Mouse (Mus musculus) CH12.LX (cell line): ENCODE data around the gene Olfr19. TPM values are rescaled to one million over a fixed set of nuclear protein-coding genes. Genes with fewer than 3 reads are reported as not detected.
"Not testable (repeated sequence)": the region's sequence is repeated elsewhere in the genome, so short reads cannot be mapped to it uniquely, and the experiment has no call there.

Experiments used
- DNase-seq: peaks from one replicate; pipeline ENCODE4 v3.0.0-alpha.2; 2013; ENCODE audit errors: extremely low read depth
- H3K27ac ChIP-seq: 2 replicates; pipeline ENCODE4 v1.5.1; 2012; ENCODE audit warnings: low read depth, mild to moderate bottlenecking, control low read depth, moderate library complexity; ENCODE audit not compliant: insufficient read depth
- H3K27me3 ChIP-seq: replicated peaks from 2 replicates; pipeline ENCODE3; 2012; ENCODE audit warnings: inconsistent platforms
- H3K36me3 ChIP-seq, 2 experiments: replicated peaks in 1 of 2; 2 replicates each; pipeline versions ENCODE3 to v1.6.1; 2012; ENCODE audit warnings: inconsistent platforms in 1 of 2, low read length in 1 of 2, mild to moderate bottlenecking in 1 of 2, mixed read lengths in 1 of 2, moderate library complexity in 1 of 2; ENCODE audit not compliant: control insufficient read depth in 1 of 2, insufficient read depth in 1 of 2
- H3K4me1 ChIP-seq, 2 experiments: 2 replicates each; pipeline ENCODE4 v1.6.1; 2012; ENCODE audit warnings: inconsistent platforms in 1 of 2, moderate library complexity in 1 of 2; ENCODE audit not compliant: insufficient read depth in 2 of 2, control insufficient read depth in 1 of 2
- H3K4me2 ChIP-seq: 2 replicates; pipeline ENCODE4 v1.6.1; 2012; ENCODE audit warnings: low read depth, mild to moderate bottlenecking, control low read depth; ENCODE audit not compliant: poor library complexity, insufficient read depth, severe bottlenecking
- H3K4me3 ChIP-seq, 3 experiments: fragments of 150-350 bp in 1 of 3; sonication (generic) in 1 of 3; replicated peaks in 1 of 3; 2 replicates each; pipeline versions ENCODE3 to v1.5.1; 2011 to 2012; ENCODE audit warnings: low read depth in 2 of 3, low read length in 2 of 3, mild to moderate bottlenecking in 2 of 3, moderate library complexity in 2 of 3, control low read depth in 1 of 3, improper control_type of control experiment in 1 of 3, inconsistent platforms in 1 of 3, mixed read lengths in 1 of 3; ENCODE audit not compliant: poor library complexity in 1 of 3
- H3K79me2 ChIP-seq: replicated peaks from 2 replicates; pipeline ENCODE4 v1.6.1; 2012; ENCODE audit warnings: mild to moderate bottlenecking, moderate library complexity; ENCODE audit not compliant: control insufficient read depth, poor library complexity, insufficient read depth, severe bottlenecking; ENCODE audit errors: extremely low read depth
- H3K9ac ChIP-seq: 2 replicates; pipeline ENCODE4 v1.6.1; 2012; ENCODE audit warnings: low read depth, mild to moderate bottlenecking, control low read depth, moderate library complexity; ENCODE audit not compliant: insufficient read depth
- H3K9me3 ChIP-seq: replicated peaks from 2 replicates; pipeline ENCODE3; 2012; ENCODE audit warnings: low read length, inconsistent platforms, mixed read lengths
- CHD1 ChIP-seq: IDR thresholded peaks from 2 replicates; pipeline ENCODE4 v1.6.1; 2012; ENCODE audit warnings: low read depth, low read length, improper control_type of control experiment, inconsistent platforms
- CHD2 ChIP-seq: IDR thresholded peaks from 2 replicates; pipeline ENCODE4 v1.6.1; 2011; ENCODE audit warnings: low read length, improper control_type of control experiment
- CTCF ChIP-seq, 2 experiments: IDR thresholded peaks in 1 of 2; conservative IDR thresholded peaks in 1 of 2; 2 replicates each; pipeline ENCODE4 v1.5.1; 2011 to 2012; ENCODE audit warnings: low read depth in 2 of 2, low read length in 2 of 2, improper control_type of control experiment in 1 of 2, inconsistent platforms in 1 of 2, mild to moderate bottlenecking in 1 of 2, moderate library complexity in 1 of 2
- EP300 ChIP-seq: IDR thresholded peaks from 2 replicates; pipeline ENCODE4 v1.6.1; 2011; ENCODE audit warnings: low read length, improper control_type of control experiment
- GABPA ChIP-seq: IDR thresholded peaks from 2 replicates; pipeline ENCODE4 v1.6.1; 2012; ENCODE audit warnings: low read depth, low read length, improper control_type of control experiment, inconsistent platforms; ENCODE audit not compliant: insufficient replicate concordance
- IRF4 ChIP-seq: IDR thresholded peaks from 2 replicates; pipeline ENCODE4 v1.6.1; 2014; ENCODE audit warnings: low read depth, mild to moderate bottlenecking, inconsistent platforms, low read length, improper control_type of control experiment
- JUN ChIP-seq: IDR thresholded peaks from 2 replicates; pipeline ENCODE4 v1.6.1; 2011; ENCODE audit warnings: low read depth, mild to moderate bottlenecking, low read length, improper control_type of control experiment, moderate library complexity; ENCODE audit not compliant: insufficient read depth
- JUND ChIP-seq: conservative IDR thresholded peaks from 2 replicates; pipeline ENCODE4 v1.6.1; 2011; ENCODE audit warnings: low read depth, low read length, improper control_type of control experiment
- MAX ChIP-seq: IDR thresholded peaks from 2 replicates; pipeline ENCODE4 v1.6.1; 2011; ENCODE audit warnings: low read length, improper control_type of control experiment
- MAZ ChIP-seq: IDR thresholded peaks from 2 replicates; pipeline ENCODE4 v1.6.1; 2012; ENCODE audit warnings: low read depth, mild to moderate bottlenecking, inconsistent platforms, low read length, improper control_type of control experiment, moderate library complexity
- MEF2A ChIP-seq: IDR thresholded peaks from 2 replicates; pipeline ENCODE4 v1.6.1; 2014; ENCODE audit warnings: low read depth, mild to moderate bottlenecking, inconsistent platforms, low read length, improper control_type of control experiment, borderline replicate concordance
- NELFE ChIP-seq: IDR thresholded peaks from 2 replicates; pipeline ENCODE4 v1.6.1; 2011; ENCODE audit warnings: low read depth, low read length, improper control_type of control experiment
- NRF1 ChIP-seq: IDR thresholded peaks from 2 replicates; pipeline ENCODE4 v1.6.1; 2014; ENCODE audit warnings: low read depth, mild to moderate bottlenecking, inconsistent platforms, low read length, improper control_type of control experiment, moderate library complexity
- PAX5 ChIP-seq: IDR thresholded peaks from 2 replicates; pipeline ENCODE4 v1.6.1; 2012; ENCODE audit warnings: low read length, inconsistent platforms, mixed read lengths
- POLR2A ChIP-seq: IDR thresholded peaks from 2 replicates; pipeline ENCODE4 v1.6.1; 2011; ENCODE audit warnings: low read depth, mild to moderate bottlenecking, improper control_type of control experiment, low read length
- POLR2AphosphoS2 ChIP-seq: IDR thresholded peaks from 2 replicates; pipeline ENCODE4 v1.6.1; 2011; ENCODE audit warnings: low read depth, low read length, improper control_type of control experiment
- RCOR1 ChIP-seq: conservative IDR thresholded peaks from 2 replicates; pipeline ENCODE4 v1.6.1; 2012; ENCODE audit warnings: low read depth, mild to moderate bottlenecking, inconsistent platforms, low read length, improper control_type of control experiment
- SMC3 ChIP-seq: IDR thresholded peaks from 2 replicates; pipeline ENCODE4 v1.6.1; 2011; ENCODE audit warnings: low read depth, low read length, improper control_type of control experiment
- TBP ChIP-seq: conservative IDR thresholded peaks from 2 replicates; pipeline ENCODE4 v1.6.1; 2011; ENCODE audit warnings: low read depth, low read length, improper control_type of control experiment
- UBTF ChIP-seq: IDR thresholded peaks from 2 replicates; pipeline ENCODE4 v1.6.1; 2012; ENCODE audit warnings: low read depth, mild to moderate bottlenecking, inconsistent platforms, low read length, improper control_type of control experiment, moderate library complexity
- USF1 ChIP-seq: IDR thresholded peaks from 2 replicates; pipeline ENCODE4 v1.6.1; 2014; ENCODE audit warnings: low read depth, mild to moderate bottlenecking, inconsistent platforms, low read length, improper control_type of control experiment
- USF2 ChIP-seq: conservative IDR thresholded peaks from 2 replicates; pipeline ENCODE4 v1.6.1; 2011; ENCODE audit warnings: low read depth, low read length, improper control_type of control experiment
- ZC3H11A ChIP-seq: IDR thresholded peaks from 2 replicates; pipeline ENCODE4 v1.6.1; 2012; ENCODE audit warnings: low read depth, mild to moderate bottlenecking, inconsistent platforms, low read length, improper control_type of control experiment
- ZKSCAN1 ChIP-seq: IDR thresholded peaks from 2 replicates; pipeline ENCODE4 v1.6.1; 2012; ENCODE audit warnings: low read depth, inconsistent platforms, low read length, improper control_type of control experiment, borderline replicate concordance
- dilution Hi-C: fragments of 300-500 bp; cut with MboI; formaldehyde crosslinking; loops from 2 replicates; pipeline ENCODE4 v1.14.3; 2020; ENCODE audit warnings: low sequenced_read_pairs; ENCODE audit not compliant: extremely low pct_unique_long_range_greater_than_20kb, extremely low pct_ligation_motif_present
- in situ Hi-C: fragments of 300-500 bp; cut with MboI; formaldehyde crosslinking; loops from 3 replicates; pipeline ENCODE4 v1.14.3; 2019; ENCODE audit warnings: low sequenced_read_pairs, low pct_ligation_motif_present, low pct_unique_long_range_greater_than_20kb, mixed read lengths
- polyA plus RNA-seq: library from polyadenylated mRNA; unstranded; fragments of >175 nt; gene quantifications from 2 replicates; pipeline ENCODE4 v1.2.1, GENCODE M21; 2012; ENCODE audit warnings: low read depth; ENCODE audit not compliant: insufficient read length
- total RNA-seq, 2 experiments: library from RNA; depleted of rRNA; stranded (reverse); fragments of 300-350 nt in 1 of 2; fragments of >200 nt in 1 of 2; gene quantifications; 2 replicates each; pipeline ENCODE4 v1.2.3; 2012 to 2014

Gene Olfr19
- total and polyA plus RNA-seq, 3 experiments, result not detected

GRCm38 (mm10) chr16:16664994-16665393, 11.2 kb downstream of the Olfr19 start:
- H3K79me2 ChIP-seq, result no peaks in the 10 kb centered on the region
- H3K36me3 ChIP-seq, result no peaks in the 10 kb centered on the region
- no peaks in the 10 kb centered on the region for H3K9me3 ChIP-seq
- no peak overlapping the region for H3K4me2 ChIP-seq
- TF ChIP-seq USF2, result no peak
- no peak for TF ChIP-seq CHD2
- TF ChIP-seq PAX5, result no peak
- TF ChIP-seq TBP, result no peak
- TF ChIP-seq POLR2AphosphoS2, result no peak
- TF ChIP-seq NELFE, result no peak
- no peak overlapping the region for H3K9ac ChIP-seq
- no peaks in the 10 kb centered on the region for H3K4me1 ChIP-seq
- no peak overlapping the region for H3K4me3 ChIP-seq
- no peak overlapping the region for H3K27ac ChIP-seq
- H3K27me3 ChIP-seq, result peaks cover 2% of the 10 kb centered on the region
- in situ Hi-C loops (no loop called here), dilution Hi-C loops (no loop called here)
- no peak for DNase-seq

- H3K79me2 ChIP-seq, DNase-seq, in situ Hi-C loops, H3K4me2 ChIP-seq, H3K9ac ChIP-seq, H3K9me3 ChIP-seq, dilution Hi-C loops, H3K27me3 ChIP-seq, H3K27ac ChIP-seq, H3K4me3 ChIP-seq, H3K4me1 ChIP-seq, H3K36me3 ChIP-seq: not testable (repeated sequence)
Measured at GRCm38 (mm10) chr16:16664516-16664915, 11.7 kb downstream of the Olfr19 start.

- H3K79me2 ChIP-seq, result no peaks in the 10 kb centered on the region
Measured at GRCm38 (mm10) chr16:16645148-16645547, 31.1 kb downstream of the Olfr19 start.

GRCm38 (mm10) chr16:16633730-16634129, 42.5 kb downstream of the Olfr19 start:
- Histone ChIP-seq H3K9me3 (peaks cover 5% of the 10 kb centered on the region), H3K27ac (no peak overlapping the region), H3K4me1 (peaks cover 0 to 3% of the 10 kb centered on the region in 2 experiments; a peak in 1 of 4 replicates), H3K79me2 (no peaks in the 10 kb centered on the region), H3K36me3 (no peaks in the 10 kb centered on the region), H3K4me3 (no peak overlapping the region), H3K27me3 (no peaks in the 10 kb centered on the region), H3K9ac (no peak overlapping the region), H3K4me2 (no peak overlapping the region)
- dilution Hi-C loops (no loop called here), in situ Hi-C loops (no loop called here)
- peak; percentile 48 for DNase-seq
- TF ChIP-seq CHD2 (no peak), GABPA (no peak), JUN (peak; percentile 37; the same call in 1 of the 2 replicates), SMC3 (no peak), CHD1 (no peak), IRF4 (no peak), POLR2A (no peak), MAZ (no peak), CTCF (conservative IDR thresholded peaks at IDR 0.05 in 1 of 2, IDR thresholded peaks at IDR 0.05 in 1 of 2; ENCODE audit: low read depth in 2 of 2, low read length in 2 of 2) (no peak), NRF1 (no peak), MAX (no peak), JUND (peak; percentile 65), UBTF (no peak), ZKSCAN1 (no peak), RCOR1 (no peak), PAX5 (no peak)

More at GRCm38 (mm10) chr16:16645148-16645547, 31.1 kb downstream of the Olfr19 start:
- H3K4me2 ChIP-seq, result no peak overlapping the region
- no peak overlapping the region for H3K9ac ChIP-seq
- peaks cover 6% of the 10 kb centered on the region for H3K27me3 ChIP-seq
- no peak overlapping the region for H3K27ac ChIP-seq
- TF ChIP-seq USF1, result no peak
- no peak for TF ChIP-seq MAX
- peak; percentile 41; the same call in 1 of the 2 replicates for TF ChIP-seq EP300
- no peak for TF ChIP-seq MEF2A
- no peak for TF ChIP-seq ZC3H11A
- dilution Hi-C loops, result no loop called here
- H3K4me3 ChIP-seq, result no peak overlapping the region
- in situ Hi-C loops, result no loop called here
- no peaks in the 10 kb centered on the region for H3K36me3 ChIP-seq
- peak; percentile 20 for DNase-seq
- no peaks in the 10 kb centered on the region for H3K9me3 ChIP-seq
- peaks cover 0 to 8% of the 10 kb centered on the region in 2 experiments; a peak in 2 of 4 replicates for H3K4me1 ChIP-seq
